Mouse (Mus musculus): ENCODE data around the gene Cbr3. TPM values are rescaled to one million over a fixed set of nuclear protein-coding genes. Genes with fewer than 3 reads are reported as not detected.
"Not testable (repeated sequence)": the region's sequence is repeated elsewhere in the genome, so short reads cannot be mapped to it uniquely, and the experiment has no call there.

The Cbr3 gene
- 0.62 and 0.92 TPM in 2 replicates for polyA plus RNA-seq (2016; fragmentation: Nextera tagmentation; extraction: Ambion mirVana)

- H3K4me1 ChIP-seq: peaks cover 21% of the 10 kb centered on the region
- under 1% methylated on average over 63 of the region's 63 CpGs for WGBS
- peak; percentile 57 for DNase-seq (ENCODE audit: extremely low spot score, low spot score)
- H3K27me3 ChIP-seq (ENCODE audit: poor library complexity, severe bottlenecking): peaks cover 62% of the 10 kb centered on the region
- H3K9me3 ChIP-seq: 0 out of 2 replicates have a peak, but pooled peaks cover 9% of the 10 kb centered on the region
- no peak within 1 kb of the TSS for H3K27ac ChIP-seq
- H3K36me3 ChIP-seq (replicated peaks): no peaks in the 10 kb centered on the region
- peak within 1 kb of the TSS; percentile 53 for H3K4me3 ChIP-seq
Observed at GRCm38 (mm10) chr16:93682689-93683507, at the start of gene Cbr3. Cbr3 (plus strand) TSS chr16:93683215.

GRCm38 (mm10) chr16:93644006-93644405 lies 39.0 kb upstream of the Cbr3 start:
- DNase-seq (ENCODE audit: extremely low spot score, low spot score): no peak
- H3K4me3 ChIP-seq: no peak overlapping the region
- H3K27ac ChIP-seq: no peak overlapping the region
- 84% methylated on average over 4 of the region's 4 CpGs for WGBS
- no peaks in the 10 kb centered on the region for H3K27me3 ChIP-seq (ENCODE audit: poor library complexity, severe bottlenecking)
- H3K36me3 ChIP-seq (replicated peaks): no peaks in the 10 kb centered on the region
- no peaks in the 10 kb centered on the region for H3K4me1 ChIP-seq
- H3K9me3 ChIP-seq: no peaks in the 10 kb centered on the region

GRCm38 (mm10) chr16:93648441-93649183 lies 34.4 kb upstream of the Cbr3 start:
- 89% methylated on average over 5 of the region's 5 CpGs for WGBS
- no peak for DNase-seq (ENCODE audit: extremely low spot score, low spot score)
- Histone ChIP-seq H3K27me3 (ENCODE audit: poor library complexity, severe bottlenecking) (no peaks in the 10 kb centered on the region), H3K36me3 (replicated peaks) (no peaks in the 10 kb centered on the region), H3K4me3 (no peak overlapping the region), H3K4me1 (no peaks in the 10 kb centered on the region), H3K27ac (no peak overlapping the region), H3K9me3 (no peaks in the 10 kb centered on the region)

- peaks cover 19% of the 10 kb centered on the region for H3K9me3 ChIP-seq
- H3K27me3 ChIP-seq (ENCODE audit: poor library complexity, severe bottlenecking): no peaks in the 10 kb centered on the region
- H3K4me1 ChIP-seq: no peaks in the 10 kb centered on the region
- H3K4me3 ChIP-seq: no peak overlapping the region
- no peak for DNase-seq (ENCODE audit: extremely low spot score, low spot score)
- no peak overlapping the region for H3K27ac ChIP-seq
- H3K36me3 ChIP-seq (replicated peaks): no peaks in the 10 kb centered on the region
Observed at GRCm38 (mm10) chr16:93667976-93668375, 15.0 kb upstream of the Cbr3 start.

- Histone ChIP-seq H3K4me1 (no peaks in the 10 kb centered on the region), H3K27me3 (ENCODE audit: poor library complexity, severe bottlenecking) (no peaks in the 10 kb centered on the region), H3K4me3 (no peak overlapping the region), H3K27ac (no peak overlapping the region), H3K36me3 (replicated peaks) (no peaks in the 10 kb centered on the region), H3K9me3 (peaks cover 19% of the 10 kb centered on the region)
- no peak for DNase-seq (ENCODE audit: extremely low spot score, low spot score)
Observed at GRCm38 (mm10) chr16:93669521-93669920, 13.5 kb upstream of the Cbr3 start.

GRCm38 (mm10) chr16:93670466-93670865 lies 12.5 kb upstream of the Cbr3 start:
- H3K4me3 ChIP-seq; DNase-seq (ENCODE audit: extremely low spot score, low spot score); H3K36me3 ChIP-seq (replicated peaks); H3K27me3 ChIP-seq (ENCODE audit: poor library complexity, severe bottlenecking); H3K27ac ChIP-seq; H3K4me1 ChIP-seq: not testable (repeated sequence)
- 45% methylated on average over 4 of the region's 4 CpGs for WGBS
- peaks cover 19% of the 10 kb centered on the region for H3K9me3 ChIP-seq

- Histone ChIP-seq H3K36me3 (replicated peaks) (no peaks in the 10 kb centered on the region), H3K27me3 (ENCODE audit: poor library complexity, severe bottlenecking) (no peaks in the 10 kb centered on the region), H3K4me1 (no peaks in the 10 kb centered on the region), H3K9me3 (peaks cover 19% of the 10 kb centered on the region), H3K4me3 (no peak overlapping the region), H3K27ac (no peak overlapping the region)
- WGBS: 96% methylated on average over 5 of the region's 5 CpGs
- DNase-seq (ENCODE audit: extremely low spot score, low spot score): no peak
Observed at GRCm38 (mm10) chr16:93671064-93671463, 12.0 kb upstream of the Cbr3 start.

- Histone ChIP-seq H3K27ac (no peak overlapping the region), H3K9me3 (peaks cover 5% of the 10 kb centered on the region; the same call in 1 of the 2 replicates), H3K4me3 (no peak overlapping the region), H3K36me3 (replicated peaks) (no peaks in the 10 kb centered on the region), H3K27me3 (ENCODE audit: poor library complexity, severe bottlenecking) (peaks cover 17% of the 10 kb centered on the region), H3K4me1 (no peaks in the 10 kb centered on the region)
- WGBS: 84% methylated on average over 5 of the region's 5 CpGs
- DNase-seq (ENCODE audit: extremely low spot score, low spot score): no peak
Observed at GRCm38 (mm10) chr16:93676376-93676775, 6.6 kb upstream of the Cbr3 start.

GRCm38 (mm10) chr16:93678206-93678605 lies 4.8 kb upstream of the Cbr3 start:
- Histone ChIP-seq H3K4me3 (no peak overlapping the region), H3K4me1 (peaks cover 12% of the 10 kb centered on the region), H3K27ac (no peak overlapping the region), H3K36me3 (replicated peaks) (no peaks in the 10 kb centered on the region), H3K9me3 (peaks cover 9% of the 10 kb centered on the region; the same call in 1 of the 2 replicates), H3K27me3 (ENCODE audit: poor library complexity, severe bottlenecking) (peaks cover 35% of the 10 kb centered on the region)
- DNase-seq (ENCODE audit: extremely low spot score, low spot score): no peak
- 84% methylated on average over 4 of the region's 4 CpGs for WGBS

- Histone ChIP-seq H3K9me3 (peaks cover 9% of the 10 kb centered on the region; the same call in 1 of the 2 replicates), H3K36me3 (replicated peaks) (no peaks in the 10 kb centered on the region), H3K4me1 (peaks cover 21% of the 10 kb centered on the region), H3K27ac (no peak overlapping the region), H3K4me3 (no peak overlapping the region), H3K27me3 (ENCODE audit: poor library complexity, severe bottlenecking) (peaks cover 44% of the 10 kb centered on the region)
- DNase-seq (ENCODE audit: extremely low spot score, low spot score): no peak
- WGBS: 58% methylated on average over 9 of the region's 9 CpGs
Observed at GRCm38 (mm10) chr16:93679165-93679564, 3.9 kb upstream of the Cbr3 start.

- Histone ChIP-seq H3K4me3 (peak overlapping the region; percentile 53), H3K27me3 (ENCODE audit: poor library complexity, severe bottlenecking) (peaks cover 62% of the 10 kb centered on the region)
Observed at GRCm38 (mm10) chr16:93682156-93682688, 793 bp upstream of the Cbr3 start.

GRCm38 (mm10) chr16:93683508-93684236 lies 657 bp downstream of the Cbr3 start:
- Histone ChIP-seq H3K4me3 (peak overlapping the region; percentile 53), H3K27me3 (ENCODE audit: poor library complexity, severe bottlenecking) (peaks cover 62% of the 10 kb centered on the region), H3K4me1 (peaks cover 21% of the 10 kb centered on the region), H3K27ac (no peak overlapping the region), H3K36me3 (replicated peaks) (no peaks in the 10 kb centered on the region), H3K9me3 (0 out of 2 replicates have a peak, but pooled peaks cover 9% of the 10 kb centered on the region)
- peak; percentile 38 for DNase-seq (ENCODE audit: extremely low spot score, low spot score)
- under 1% methylated on average over 53 of the region's 53 CpGs for WGBS

More at GRCm38 (mm10) chr16:93682156-93682688, 793 bp upstream of the Cbr3 start:
- H3K4me1 ChIP-seq: peaks cover 21% of the 10 kb centered on the region
- no peak overlapping the region for H3K27ac ChIP-seq
- DNase-seq (ENCODE audit: extremely low spot score, low spot score): no peak
- 17% methylated on average over 13 of the region's 13 CpGs for WGBS
- H3K36me3 ChIP-seq (replicated peaks): no peaks in the 10 kb centered on the region
- 0 out of 2 replicates have a peak, but pooled peaks cover 9% of the 10 kb centered on the region for H3K9me3 ChIP-seq
